Mouse (Mus musculus) lung, postnatal 10 days (tissue): ENCODE measurements around the gene Atrnl1.
A peak's percentile ranks its signal among the peaks of the same experiment; 100 is the strongest.

Experiments used
- DNase-seq: peaks from one replicate; pipeline ENCODE4 v3.0.0; 2021

Atrnl1 gene

GRCm38 (mm10) chr19:57926941-57927471 is 316.2 kb downstream of the Atrnl1 start:
- no peak for DNase-seq

- DNase-seq = no peak
Measured at GRCm38 (mm10) chr19:57927566-57928523, 317.0 kb downstream of the Atrnl1 start.

DNA sequence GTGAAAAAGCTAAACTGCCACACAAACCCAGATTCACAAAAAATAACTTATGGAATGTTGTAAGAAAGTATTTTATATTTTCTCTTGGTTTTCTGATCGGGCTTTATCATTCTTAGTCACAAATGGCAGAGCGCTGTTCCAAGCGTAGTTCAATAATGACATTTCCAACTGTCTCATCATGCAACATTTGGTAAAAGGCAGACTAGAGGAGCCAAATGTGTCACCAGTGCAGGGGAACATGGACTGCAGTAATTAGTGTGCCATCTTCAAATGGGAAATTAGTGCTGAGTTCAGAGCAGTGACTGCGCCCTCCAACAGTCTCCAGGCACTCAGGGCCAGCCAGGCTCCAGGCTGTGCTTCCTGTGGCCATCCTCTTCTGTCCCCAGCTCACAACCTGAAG is 320.8 kb downstream of the Atrnl1 start:
- DNase-seq = no peak

DNA sequence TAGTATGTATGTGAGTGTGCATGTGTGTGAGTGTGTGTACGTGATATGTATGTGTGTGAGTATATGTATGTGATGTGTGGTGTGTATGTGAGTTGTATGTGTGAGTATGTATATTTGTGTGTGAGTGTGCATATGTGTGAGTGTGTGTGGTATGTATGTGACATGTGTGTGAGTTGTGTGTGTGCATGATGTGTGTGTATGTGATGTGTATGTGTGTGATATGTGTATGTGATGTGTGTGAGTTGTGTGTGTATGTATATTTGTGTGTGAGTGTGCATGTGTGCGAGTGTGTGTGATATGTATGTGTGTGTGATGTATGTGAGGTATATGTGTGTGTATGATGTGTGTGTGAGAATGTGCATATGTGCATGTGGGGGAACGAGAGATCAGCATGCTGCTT is 326.0 kb downstream of the Atrnl1 start:
- DNase-seq = no peak

GRCm38 (mm10) chr19:57939166-57939565 is 328.3 kb downstream of the Atrnl1 start:
- DNase-seq = peak; percentile 60

DNA sequence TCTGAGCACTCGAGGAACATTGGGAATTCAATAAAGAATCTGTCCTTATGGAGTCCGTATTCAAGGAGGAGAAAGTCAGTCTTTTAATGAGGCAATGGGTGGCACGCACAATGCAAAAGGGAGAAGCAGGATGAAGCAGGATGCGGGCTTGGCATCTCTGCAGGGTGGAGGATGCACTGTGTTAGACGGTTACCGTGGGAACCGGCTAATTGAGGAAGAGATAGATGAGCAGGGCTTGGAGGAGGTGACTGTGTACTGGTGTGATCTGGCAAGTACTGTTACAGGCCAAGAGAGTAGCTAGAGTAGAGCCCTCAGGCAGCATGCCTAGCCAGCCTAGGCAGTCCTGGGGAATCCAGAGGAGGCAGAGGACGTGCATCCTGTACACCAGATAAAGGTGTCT is 330.7 kb downstream of the Atrnl1 start:
- peak; percentile 29 for DNase-seq

- DNase-seq = no peak
Measured at GRCm38 (mm10) chr19:57942281-57942680, 331.4 kb downstream of the Atrnl1 start.

- DNase-seq = no peak
Measured at GRCm38 (mm10) chr19:57943308-57943707, 332.5 kb downstream of the Atrnl1 start.

DNA sequence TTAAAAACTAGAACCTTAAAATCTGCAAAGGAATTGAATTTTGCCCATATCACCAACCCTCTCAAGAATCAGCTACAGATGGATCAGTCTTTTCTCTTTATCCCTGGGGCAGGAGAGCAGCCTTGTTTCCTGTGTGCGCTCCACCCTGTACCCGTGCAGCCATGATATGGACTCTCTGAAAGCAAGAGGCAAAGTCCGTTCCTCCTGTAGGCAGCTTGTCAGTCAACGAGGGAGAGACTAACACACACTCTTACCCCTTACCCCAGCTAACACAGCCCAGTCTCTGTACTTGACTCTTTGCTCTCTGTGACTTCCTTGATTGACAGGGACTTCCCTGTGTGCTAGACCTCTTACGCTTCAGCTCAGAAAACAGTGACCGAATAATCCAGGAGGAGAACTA is 333.8 kb downstream of the Atrnl1 start:
- no peak for DNase-seq

DNA sequence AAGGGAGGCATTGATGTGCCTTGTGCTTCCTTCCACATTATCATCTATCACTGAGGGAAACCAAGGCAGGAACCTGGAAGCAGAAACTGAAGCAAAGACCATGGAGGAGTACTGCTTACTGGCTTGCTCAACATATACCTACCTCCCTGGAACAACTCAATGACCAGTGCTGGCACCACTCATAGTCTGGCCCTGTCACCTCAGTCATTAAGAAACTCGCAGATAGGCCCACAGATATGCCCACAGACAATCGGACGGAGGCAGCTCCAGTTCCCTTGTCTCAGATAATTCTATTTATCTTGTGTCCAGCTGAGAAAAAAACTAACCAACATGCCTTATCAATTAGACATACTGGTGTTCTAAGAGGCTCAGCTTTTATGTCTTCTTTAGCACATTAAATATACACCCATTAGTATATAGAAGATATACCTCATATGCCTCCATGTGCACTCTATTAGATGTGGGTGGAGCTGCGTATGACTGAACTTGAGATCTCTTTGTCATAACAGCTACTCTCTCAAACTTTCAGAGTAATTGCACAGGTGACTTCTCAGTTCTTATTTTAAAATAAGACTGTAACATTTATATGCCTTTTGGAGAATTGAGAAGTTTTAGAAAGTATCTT is 334.9 kb downstream of the Atrnl1 start:
- DNase-seq = no peak

- DNase-seq = no peak
Measured at GRCm38 (mm10) chr19:57948489-57948888, 337.7 kb downstream of the Atrnl1 start.

DNA sequence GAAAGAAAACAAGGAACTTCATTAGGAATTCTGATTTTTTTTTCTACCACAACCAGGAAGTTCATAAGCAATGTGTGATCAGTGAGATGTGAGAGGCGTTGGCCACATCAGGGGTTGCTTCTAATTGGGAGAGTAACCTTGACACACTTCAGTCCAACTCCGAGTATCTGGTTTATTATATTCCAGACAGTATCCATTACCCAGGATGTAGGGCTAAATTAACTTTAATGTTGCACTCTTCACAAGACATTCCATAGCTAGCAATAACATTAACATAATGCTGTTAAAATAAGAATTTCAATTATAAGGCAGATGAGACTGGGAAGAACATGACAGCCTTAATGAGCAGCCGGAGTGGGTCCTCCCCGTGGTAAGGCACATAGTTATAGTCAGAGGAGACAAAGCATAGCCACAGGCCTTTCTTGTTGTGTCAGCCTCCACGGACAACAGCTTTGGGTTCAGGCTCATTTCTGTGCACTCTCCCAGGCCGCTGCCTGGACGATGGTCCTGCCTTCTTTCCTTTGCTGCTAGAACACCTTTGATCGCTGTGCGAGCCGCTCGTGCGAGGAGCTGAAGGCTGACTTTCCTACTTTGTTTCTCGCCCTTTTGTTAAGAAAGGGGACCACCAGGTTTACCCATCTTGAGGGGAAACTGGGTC is 338.6 kb downstream of the Atrnl1 start:
- DNase-seq = no peak

- DNase-seq = no peak
Measured at GRCm38 (mm10) chr19:57954131-57954530, 343.3 kb downstream of the Atrnl1 start.

GRCm38 (mm10) chr19:57956459-57956858 is 345.6 kb downstream of the Atrnl1 start:
- no peak for DNase-seq

DNA sequence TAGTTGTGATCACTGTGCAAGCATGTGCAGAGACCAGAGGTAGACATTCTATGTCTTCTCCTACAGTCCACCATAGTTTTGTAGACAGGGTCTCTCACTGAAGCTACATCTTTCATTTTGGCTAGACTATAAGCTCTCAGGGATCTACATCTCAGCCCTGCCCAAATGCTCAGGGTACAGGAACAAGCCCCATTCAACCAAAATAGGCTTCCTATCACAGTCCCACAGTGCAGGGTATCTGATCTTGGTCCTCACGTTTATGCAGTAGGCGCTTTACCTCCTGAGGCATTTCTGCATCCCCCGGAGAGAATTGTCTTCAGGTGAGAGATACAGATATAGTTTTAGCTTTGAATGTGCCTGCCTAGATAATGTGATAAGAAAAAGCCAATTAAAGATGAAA is 346.5 kb downstream of the Atrnl1 start:
- DNase-seq = no peak

DNA sequence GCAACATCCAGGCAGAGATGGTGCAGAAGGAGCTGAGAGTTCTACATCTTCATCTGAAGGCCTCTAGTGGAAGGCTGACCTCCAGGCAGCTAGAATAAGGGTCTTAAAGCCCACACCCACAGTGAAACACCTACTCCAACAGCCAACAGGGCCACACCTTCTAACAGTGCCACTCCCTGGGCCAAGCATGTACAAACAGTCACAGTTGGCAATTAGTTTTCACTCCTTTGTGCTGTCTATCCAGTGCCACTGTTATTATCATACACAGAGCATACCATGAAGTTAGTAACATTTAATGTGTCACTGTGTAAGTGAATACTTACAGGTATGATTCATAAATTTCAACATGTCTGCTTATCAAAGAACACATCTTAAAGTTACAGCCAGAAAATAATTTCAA is 347.3 kb downstream of the Atrnl1 start:
- no peak for DNase-seq

GRCm38 (mm10) chr19:57958726-57959125 is 347.9 kb downstream of the Atrnl1 start:
- no peak for DNase-seq

GRCm38 (mm10) chr19:57961321-57961720 is 350.5 kb downstream of the Atrnl1 start:
- no peak for DNase-seq

DNA sequence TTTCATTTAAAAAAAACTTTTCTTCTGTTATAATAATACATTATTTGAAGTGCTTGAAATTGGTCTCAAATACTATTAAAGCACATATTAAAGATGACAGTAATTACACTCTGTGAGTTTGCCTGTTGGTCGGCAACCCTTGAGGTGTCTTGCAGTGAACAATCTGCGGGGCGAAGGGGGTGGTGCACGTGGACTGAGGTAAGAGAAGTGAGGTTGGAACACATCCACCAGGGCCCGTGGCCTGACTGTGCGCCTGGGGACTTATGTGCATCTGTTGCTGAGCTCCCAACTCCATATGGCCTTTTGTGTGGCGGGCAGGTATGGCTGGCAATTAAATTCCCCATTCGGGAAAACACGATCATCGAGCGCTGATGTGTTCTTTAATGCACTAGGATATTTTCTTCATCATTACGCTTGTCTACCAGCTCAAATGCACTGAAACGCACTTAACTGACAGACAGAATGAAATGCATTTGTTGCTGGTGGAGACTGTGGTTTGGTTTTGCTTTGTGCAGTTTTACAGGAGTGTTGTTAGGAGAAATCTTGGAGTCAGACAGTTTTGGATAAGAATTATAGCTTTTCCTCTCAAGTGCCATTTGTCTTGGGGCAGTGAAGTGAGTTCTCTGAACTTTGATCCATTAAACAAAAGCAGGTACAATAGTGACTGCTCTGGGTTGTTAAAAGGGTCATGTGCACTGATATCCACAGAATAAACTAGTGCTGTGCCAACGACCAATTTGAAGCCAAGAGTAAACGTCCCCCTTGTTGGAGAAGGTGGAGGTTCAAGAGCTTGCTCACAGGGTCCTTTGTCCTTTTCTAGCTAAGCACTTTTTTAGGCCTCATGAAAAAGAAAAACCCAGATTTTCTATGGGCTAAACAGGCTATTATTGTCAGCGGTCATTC is 351.2 kb downstream of the Atrnl1 start:
- DNase-seq = no peak

GRCm38 (mm10) chr19:57963874-57964273 is 353.0 kb downstream of the Atrnl1 start:
- no peak for DNase-seq

DNA sequence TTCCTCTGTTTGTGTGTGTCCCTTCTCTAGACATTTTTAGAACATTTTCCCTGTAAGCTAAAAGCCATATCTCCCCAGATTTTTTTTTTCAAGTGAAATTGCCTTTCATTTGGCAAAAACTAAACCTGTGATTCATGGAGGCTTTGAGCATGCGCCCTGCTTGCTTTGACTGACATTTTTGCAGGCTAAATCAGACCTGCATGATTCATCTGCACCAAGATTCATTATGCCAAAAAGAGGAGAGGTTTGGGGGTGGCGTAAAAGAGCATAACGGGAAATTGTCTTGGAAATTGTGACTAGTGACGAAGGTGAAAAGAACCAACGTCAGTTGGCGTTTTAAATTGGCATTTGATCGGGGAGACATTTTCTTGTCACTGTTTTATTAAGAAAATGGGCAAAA is 358.9 kb downstream of the Atrnl1 start:
- DNase-seq = no peak

DNA sequence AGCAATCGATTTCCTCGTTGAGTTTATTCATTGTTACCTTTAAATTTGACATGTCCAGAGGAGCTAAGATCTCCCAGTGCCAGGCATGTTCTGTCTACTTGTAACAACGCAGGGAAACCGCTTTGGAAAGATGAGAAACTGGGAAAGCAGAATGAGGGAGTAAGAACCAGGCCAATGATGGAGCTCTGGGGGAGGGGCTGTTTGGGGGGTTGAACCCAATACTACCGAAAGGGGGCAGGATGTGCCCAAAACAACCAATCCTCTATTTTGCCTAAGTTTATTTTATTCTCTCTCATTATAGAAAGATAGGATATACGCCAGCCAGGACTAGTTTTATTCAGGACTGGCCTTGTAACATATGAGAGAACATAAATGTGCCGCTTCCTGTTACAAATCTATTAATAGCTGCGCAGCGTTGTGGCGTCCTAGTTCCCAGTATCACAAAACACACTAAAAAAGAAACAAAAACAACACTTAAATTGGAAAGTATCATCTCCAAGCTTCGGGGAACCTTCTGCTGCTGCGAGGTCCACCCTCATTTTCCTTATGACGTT is 359.6 kb downstream of the Atrnl1 start:
- peak; percentile 20 for DNase-seq
